Mouse (Mus musculus) kidney, postnatal 0 days (tissue): ENCODE data around the gene Dcakd. TPM values are rescaled to one million over a fixed set of nuclear protein-coding genes. Genes with fewer than 3 reads are reported as not detected.

Experiments used
- ATAC-seq: fragments of 200-750 bp; cut with Nextera tagmentation; replicated peaks from 2 replicates; pipeline ENCODE4 v1.8.0; 2017; ENCODE audit warnings: low read depth, moderate number of reproducible peaks, moderate TSS enrichment, moderate library complexity; ENCODE audit not compliant: low FRiP score
- DNase-seq: peaks from one replicate; pipeline ENCODE4 v3.0.0-alpha.2; 2016; ENCODE audit warnings: low spot score
- H3K27ac ChIP-seq: fragments of 300-500 bp; sonication (generic); 2 replicates; pipeline ENCODE4 v1.5.1; 2014; ENCODE audit warnings: mild to moderate bottlenecking
- H3K27me3 ChIP-seq: fragments of 300-500 bp; sonication (generic); 2 replicates; pipeline ENCODE4 v1.6.1; 2014; ENCODE audit warnings: low read length, mixed read lengths; ENCODE audit not compliant: insufficient read depth
- H3K36me3 ChIP-seq: fragments of 300-500 bp; sonication (generic); 2 replicates; pipeline ENCODE4 v1.6.1; 2014; ENCODE audit warnings: low read length, mixed read lengths; ENCODE audit not compliant: insufficient read depth
- H3K4me1 ChIP-seq: fragments of 300-500 bp; sonication (generic); replicated peaks from 2 replicates; pipeline ENCODE4 v1.6.1; 2014; ENCODE audit warnings: antibody characterized with exemption, low read length, mixed read lengths; ENCODE audit not compliant: insufficient read depth
- H3K4me2 ChIP-seq: fragments of 300-500 bp; sonication (generic); 2 replicates; pipeline ENCODE4 v1.6.1; 2014; ENCODE audit warnings: mild to moderate bottlenecking, low read length, moderate library complexity, mixed read lengths
- H3K4me3 ChIP-seq: fragments of 300-500 bp; sonication (generic); replicated peaks from 2 replicates; pipeline ENCODE4 v1.5.1; 2014; ENCODE audit warnings: low read depth, low read length
- H3K9ac ChIP-seq: fragments of 300-500 bp; sonication (generic); 2 replicates; pipeline ENCODE4 v1.6.1; 2014; ENCODE audit warnings: low read depth, low read length
- H3K9me3 ChIP-seq: fragments of 300-500 bp; sonication (generic); replicated peaks from 2 replicates; pipeline ENCODE4 v1.6.1; 2016; ENCODE audit warnings: low read length, inconsistent platforms, mixed read lengths
- CTCF ChIP-seq: IDR thresholded peaks from 2 replicates; pipeline ENCODE4 v1.5.1; 2016; ENCODE audit warnings: antibody characterized with exemption, low read depth, mild to moderate bottlenecking, moderate library complexity
- WGBS: fragments of 180-500 bp; shearing (Covaris S2); extraction: QIAGEN DNeasy Blood & Tissue Kit; methylation state at CpG from one replicate; pipeline ENCODE4 v1.1.7; 2014; 5-methylcytosine and 5-hydroxymethylcytosine counted together
- polyA plus RNA-seq: library from polyadenylated mRNA; unstranded; fragments of >200 nt; fragmentation: Nextera tagmentation; extraction: Ambion mirVana; gene quantifications from 2 replicates; pipeline ENCODE4 v1.2.1, GENCODE M21; 2015

Dcakd gene
- polyA plus RNA-seq, 1 experiment from 2014 or later, result 103 TPM

- Histone ChIP-seq H3K27me3 (no peaks in the 10 kb centered on the region), H3K9ac (peak overlapping the region; percentile 35; the same call in 1 of the 2 replicates), H3K36me3 (0 out of 2 replicates have a peak, but pooled peaks cover 7% of the 10 kb centered on the region), H3K4me1 (no peaks in the 10 kb centered on the region), H3K9me3 (no peaks in the 10 kb centered on the region), H3K4me2 (no peak overlapping the region), H3K27ac (no peak overlapping the region), H3K4me3 (no peak overlapping the region)
- TF ChIP-seq CTCF, result no peak
- 68% methylated on average over 3 of the region's 3 CpGs for WGBS
- DNase-seq (peak; percentile 30), ATAC-seq (no peak)
Observed at GRCm38 (mm10) chr11:103020713-103021335, 7.3 kb downstream of the Dcakd start.

GRCm38 (mm10) chr11:103019325-103019724, 8.8 kb downstream of the Dcakd start:
- no peak for ATAC-seq
- Histone ChIP-seq H3K4me2 (no peak overlapping the region), H3K4me3 (no peak overlapping the region), H3K4me1 (no peaks in the 10 kb centered on the region), H3K27ac (no peak overlapping the region), H3K9ac (no peak overlapping the region), H3K27me3 (no peaks in the 10 kb centered on the region), H3K9me3 (no peaks in the 10 kb centered on the region), H3K36me3 (no peaks in the 10 kb centered on the region)
- no peak for DNase-seq
- no peak for TF ChIP-seq CTCF
- WGBS, result 89% methylated on average over 7 of the region's 7 CpGs

GRCm38 (mm10) chr11:103018860-103019259, 9.3 kb downstream of the Dcakd start:
- ATAC-seq, result no peak
- no peaks in the 10 kb centered on the region for H3K4me1 ChIP-seq
- no peak overlapping the region for H3K27ac ChIP-seq
- WGBS, result 60% methylated on average over 6 of the region's 6 CpGs
- no peak overlapping the region for H3K9ac ChIP-seq
- no peaks in the 10 kb centered on the region for H3K9me3 ChIP-seq
- no peak for DNase-seq
- no peaks in the 10 kb centered on the region for H3K27me3 ChIP-seq
- no peaks in the 10 kb centered on the region for H3K36me3 ChIP-seq
- no peak overlapping the region for H3K4me3 ChIP-seq
- TF ChIP-seq CTCF, result no peak
- no peak overlapping the region for H3K4me2 ChIP-seq

- Histone ChIP-seq H3K4me3 (no peak overlapping the region), H3K4me2 (no peak overlapping the region), H3K9ac (no peak overlapping the region), H3K4me1 (no peaks in the 10 kb centered on the region), H3K36me3 (no peaks in the 10 kb centered on the region), H3K9me3 (no peaks in the 10 kb centered on the region), H3K27me3 (no peaks in the 10 kb centered on the region), H3K27ac (no peak overlapping the region)
- 58% methylated on average over 9 of the region's 9 CpGs for WGBS
- ATAC-seq, result 0 out of 2 replicates have a peak, but pooled peaks have one; percentile 29
- no peak for TF ChIP-seq CTCF
- DNase-seq, result no peak
Observed at GRCm38 (mm10) chr11:103017661-103018060, 10.5 kb downstream of the Dcakd start.

GRCm38 (mm10) chr11:103016930-103017329, 11.2 kb downstream of the Dcakd start:
- peak; percentile 96 for ATAC-seq
- H3K4me2 ChIP-seq, result peak overlapping the region; percentile 56
- H3K4me1 ChIP-seq, result no peaks in the 10 kb centered on the region
- peak; percentile 98 for DNase-seq
- WGBS, result under 1% methylated on average over 40 of the region's 41 CpGs
- H3K4me3 ChIP-seq, result peak overlapping the region; percentile 89
- peak overlapping the region; percentile 91 for H3K9ac ChIP-seq
- H3K27ac ChIP-seq, result peak overlapping the region; percentile 89
- no peaks in the 10 kb centered on the region for H3K9me3 ChIP-seq
- no peak for TF ChIP-seq CTCF
- H3K27me3 ChIP-seq, result no peaks in the 10 kb centered on the region
- H3K36me3 ChIP-seq, result no peaks in the 10 kb centered on the region

GRCm38 (mm10) chr11:103015881-103016825, 12.0 kb downstream of the Dcakd start:
- H3K4me1 ChIP-seq, result no peaks in the 10 kb centered on the region
- ATAC-seq, result no peak

More at GRCm38 (mm10) chr11:103015881-103016825, 12.0 kb downstream of the Dcakd start:
- 39% methylated on average over 27 of the region's 27 CpGs for WGBS
- no peaks in the 10 kb centered on the region for H3K9me3 ChIP-seq
- H3K4me2 ChIP-seq, result peak overlapping the region; percentile 56
- H3K4me3 ChIP-seq, result peak overlapping the region; percentile 89
- H3K27me3 ChIP-seq, result no peaks in the 10 kb centered on the region
- no peak for TF ChIP-seq CTCF
- H3K36me3 ChIP-seq, result no peaks in the 10 kb centered on the region
- H3K9ac ChIP-seq, result peak overlapping the region; percentile 91
- DNase-seq, result no peak
- H3K27ac ChIP-seq, result peak overlapping the region; percentile 89
